Mouse (Mus musculus) gastrocnemius, adult 18-20 months (tissue): ENCODE data around the gene Angptl7. TPM values are rescaled to one million over a fixed set of nuclear protein-coding genes. Genes with fewer than 3 reads are reported as not detected.

Source experiments
- DNase-seq: peaks from one replicate; pipeline ENCODE4 v3.0.0; 2021; ENCODE audit warnings: low spot score
- long read RNA-seq, 2 experiments: library from polyadenylated mRNA; stranded (forward); transcript quantifications; one replicate each; pipeline ENCODE4 v2.0.0; 2021
- total RNA-seq, 2 experiments: library from RNA; stranded (reverse); gene quantifications; 2 replicates each; pipeline ENCODE4 v1.2.3; 2021

The Angptl7 gene
- total RNA-seq, result 10 to 100 TPM in 1 of 2 experiments, 1 to 10 TPM in 1; 9.3 to 24.6 TPM
- long read RNA-seq, experiment 1, transcript Angptl7-201 (5 exons, 2,157 nt), result major isoform, 71 of 108 reads
- long read RNA-seq, experiment 1, partial matches to known transcripts, result 2 of 108 reads
- long read RNA-seq, experiment 1, other reads (novel, unspliced or antisense), result 35 of 108 reads
- long read RNA-seq, experiment 2, transcript Angptl7-201 (5 exons, 2,157 nt), result major isoform, 44 of 60 reads
- long read RNA-seq, experiment 2, partial matches to known transcripts, result 0 of 60 reads
- long read RNA-seq, experiment 2, other reads (novel, unspliced or antisense), result 16 of 60 reads

DNA sequence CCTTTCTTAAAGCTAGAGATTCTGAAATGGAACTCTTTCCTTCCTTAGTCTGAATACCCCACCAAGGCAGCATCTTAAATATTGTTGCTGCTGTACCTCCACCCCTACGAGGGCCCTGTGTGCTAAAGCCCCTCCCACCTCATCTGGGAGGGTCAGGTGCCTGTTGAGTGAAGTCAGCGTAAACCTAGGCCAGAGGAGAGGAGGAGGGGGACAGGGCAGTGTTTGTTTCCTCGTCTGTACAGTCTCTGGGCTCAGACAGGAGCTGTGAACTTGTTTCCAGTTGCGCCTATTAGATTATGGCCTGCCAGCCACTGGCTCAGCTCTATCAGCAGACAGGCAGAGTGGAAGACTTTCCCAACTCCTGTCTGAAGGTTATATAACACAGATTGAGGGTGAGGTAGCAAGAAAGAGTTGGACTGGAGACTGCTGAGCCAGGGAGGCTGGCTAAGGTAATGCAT lies at the start of gene Angptl7:
TSS of gene Angptl7 (minus strand) at position 51 of the 458 bp plus-strand sequence.
- DNase-seq, result peak; percentile 30

DNA sequence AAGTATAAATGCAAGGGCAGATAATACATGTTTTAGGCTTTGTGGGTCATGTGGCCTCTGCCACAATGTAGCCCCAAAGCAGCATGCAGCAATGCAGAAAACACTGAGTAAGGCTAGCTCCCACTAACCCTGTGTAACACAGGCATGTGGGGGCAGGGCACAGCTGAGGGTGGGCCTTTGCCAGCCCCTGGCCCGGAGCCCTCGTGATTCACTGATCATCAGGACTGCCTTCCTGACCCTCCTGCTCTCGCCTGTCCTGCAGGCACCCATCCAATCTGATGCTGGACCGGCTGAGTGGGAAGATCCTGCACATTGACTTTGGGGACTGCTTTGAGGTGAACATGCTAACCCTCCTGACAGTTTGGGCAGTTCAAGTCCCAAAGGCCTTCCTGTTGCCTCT lies 48.8 kb upstream of the Angptl7 start:
- DNase-seq, result no peak

DNA sequence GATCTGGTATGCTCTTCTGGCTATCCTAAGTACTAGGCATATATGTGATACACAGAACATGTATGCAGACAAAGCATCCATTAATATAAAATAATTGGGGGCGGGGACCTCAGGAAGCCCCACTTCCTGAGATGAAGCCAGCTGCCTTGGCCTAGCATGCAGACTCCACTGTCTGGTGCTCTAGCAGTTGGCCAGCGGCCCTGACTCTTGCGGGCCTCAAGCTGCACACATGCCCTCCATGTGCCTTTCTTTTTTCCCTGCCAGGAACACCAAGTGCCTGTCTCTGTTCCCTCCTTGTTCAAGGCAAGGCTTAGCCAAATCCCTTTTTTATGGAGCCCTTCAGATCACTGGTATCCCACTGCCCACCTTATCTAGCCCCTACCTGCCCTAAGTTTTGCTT lies 35.6 kb upstream of the Angptl7 start:
- no peak for DNase-seq

DNA sequence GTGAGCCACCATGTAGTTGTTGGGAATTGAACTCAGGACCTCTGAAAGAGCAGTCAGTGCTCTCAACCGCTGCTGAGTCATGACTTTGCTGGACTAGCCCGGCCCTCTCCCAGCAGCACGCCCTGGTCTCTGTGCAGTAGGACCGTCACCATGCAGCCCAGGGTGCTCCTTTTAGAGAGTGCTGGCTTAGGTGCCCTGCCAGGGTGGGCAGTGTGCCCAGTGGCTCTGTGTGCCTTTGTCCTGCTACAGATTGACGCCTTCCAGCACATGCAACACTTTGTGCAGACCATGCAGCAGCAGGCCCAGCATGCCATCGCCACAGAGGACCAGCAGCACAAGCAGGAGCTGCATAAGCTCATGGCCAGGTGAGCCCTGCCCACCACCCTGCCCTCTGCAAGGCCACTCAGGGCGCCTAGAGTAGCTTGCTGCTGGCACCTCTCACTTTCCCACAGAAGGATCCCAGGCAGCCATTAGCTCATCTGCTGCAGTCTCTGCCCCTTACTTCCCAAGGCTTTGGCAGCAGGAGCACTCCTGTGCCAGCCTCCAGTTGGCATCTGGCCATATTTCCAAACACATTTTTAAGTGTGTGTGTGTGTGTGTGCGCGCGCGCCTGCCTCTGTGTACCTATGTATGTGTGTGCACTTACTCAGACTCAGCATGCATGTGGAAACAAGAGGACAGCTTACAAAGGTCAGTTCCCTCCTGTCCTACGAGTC lies 33.5 kb upstream of the Angptl7 start:
- no peak for DNase-seq

DNA sequence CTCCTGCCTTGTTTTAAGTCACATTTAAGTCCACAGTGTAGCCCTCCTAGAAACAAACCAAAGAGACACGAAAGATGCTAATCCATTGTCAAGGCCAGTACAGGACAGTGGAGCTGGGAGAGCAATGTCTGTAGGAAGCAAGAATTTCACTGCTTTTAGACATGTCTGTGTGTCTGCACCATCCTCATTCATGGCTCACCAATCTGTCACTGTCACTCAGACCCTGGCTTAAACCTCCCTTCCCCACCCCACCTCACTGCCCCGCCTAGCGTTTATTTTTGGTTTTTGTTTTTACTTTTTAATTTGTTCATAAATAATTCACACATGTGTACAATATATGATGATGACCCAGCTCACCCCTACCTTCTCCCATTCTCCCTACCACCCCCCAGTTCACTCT lies 32.3 kb upstream of the Angptl7 start:
- DNase-seq, result no peak

DNA sequence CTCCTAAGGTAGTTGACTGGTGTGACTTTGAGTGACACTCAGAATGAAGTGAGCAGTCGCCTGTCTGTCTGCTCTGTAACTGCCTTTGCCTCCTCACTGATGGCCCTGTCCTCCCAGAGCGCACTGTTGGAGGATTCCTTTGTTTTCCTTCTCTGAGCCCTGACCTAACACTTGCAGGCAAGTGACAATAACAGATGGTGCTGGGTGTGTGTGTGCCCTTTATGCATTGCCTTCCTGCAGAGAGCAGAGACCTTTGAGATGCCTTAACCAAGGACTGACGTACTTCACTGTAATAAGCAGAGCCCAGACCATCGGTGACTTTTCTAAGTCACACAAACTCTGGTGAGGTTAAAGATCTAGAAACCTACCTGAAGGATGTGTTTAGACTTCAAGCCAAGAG lies 31.1 kb upstream of the Angptl7 start:
- DNase-seq, result no peak

DNA sequence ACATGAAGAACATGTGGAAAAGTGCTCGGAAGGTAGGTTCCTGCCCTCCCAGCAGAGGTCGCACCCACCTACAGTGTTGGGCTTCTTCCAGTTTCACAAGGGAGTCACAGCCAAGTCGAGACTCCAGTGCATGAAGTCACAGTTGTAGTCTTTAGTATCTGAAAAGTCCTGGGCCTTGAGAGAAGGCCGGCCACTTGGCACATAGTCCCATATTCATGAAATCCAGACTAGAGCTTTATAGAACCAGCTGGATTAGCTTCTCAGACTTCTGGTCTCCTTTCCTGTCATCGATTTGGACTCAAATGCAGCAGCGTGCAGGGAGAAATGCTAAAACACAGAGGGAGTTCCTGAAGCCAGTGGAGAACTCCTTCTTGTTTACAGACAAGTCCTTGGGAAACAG lies 30.5 kb upstream of the Angptl7 start:
- DNase-seq, result no peak

DNA sequence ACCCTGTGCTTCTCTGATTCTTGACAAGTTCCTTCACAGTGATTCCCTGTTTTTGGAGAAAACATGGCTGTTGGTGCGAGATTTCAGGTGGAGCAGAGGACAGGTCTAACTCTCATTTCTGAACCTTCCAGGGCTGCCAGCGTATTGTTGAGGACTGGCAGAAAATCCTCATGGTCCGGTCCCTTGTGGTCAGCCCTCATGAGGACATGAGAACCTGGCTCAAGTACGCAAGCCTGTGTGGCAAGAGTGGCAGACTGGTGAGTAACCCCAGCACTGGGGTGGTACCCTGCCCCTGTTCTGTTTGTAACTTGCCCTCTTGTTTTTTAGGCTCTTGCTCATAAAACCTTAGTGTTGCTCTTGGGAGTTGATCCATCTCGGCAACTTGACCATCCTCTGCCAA lies 30.1 kb upstream of the Angptl7 start:
- DNase-seq, result no peak

DNA sequence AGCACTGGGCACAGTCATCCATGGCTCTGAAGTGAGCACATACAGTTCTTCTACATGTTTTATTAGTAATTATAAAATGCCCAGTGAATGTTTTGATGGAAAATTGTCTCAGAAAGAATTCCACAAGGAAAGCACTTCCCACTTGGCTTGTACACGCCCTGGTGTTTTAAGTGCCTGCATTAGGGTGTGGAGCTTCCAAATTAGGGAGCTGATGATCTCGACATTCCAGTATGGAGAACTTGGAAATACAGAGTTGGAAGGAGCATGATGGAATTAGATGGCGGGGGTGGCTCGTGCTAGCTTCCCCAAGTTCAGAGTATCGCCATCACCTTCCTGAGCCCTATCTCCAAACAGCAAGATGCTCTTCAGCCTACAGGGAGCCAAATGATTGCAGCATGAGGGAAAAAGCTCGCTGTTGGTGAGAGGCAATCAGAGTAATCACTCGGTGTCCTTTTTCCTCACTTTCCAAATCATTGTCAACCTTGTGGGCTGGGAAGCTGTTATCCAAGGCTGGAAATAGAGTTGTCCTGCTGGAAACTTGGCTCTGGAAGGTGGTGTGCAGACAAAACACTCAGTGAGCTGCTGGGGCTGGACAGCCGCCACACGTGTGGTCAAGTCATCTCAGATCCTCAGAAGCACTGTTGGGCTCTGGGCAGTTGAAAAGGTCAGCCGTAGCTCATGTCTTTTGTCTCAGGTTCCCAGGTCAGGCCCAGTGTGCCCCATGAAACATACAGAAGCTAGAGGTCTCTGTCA lies 27.1 kb upstream of the Angptl7 start:
- DNase-seq, result peak; percentile 37

DNA sequence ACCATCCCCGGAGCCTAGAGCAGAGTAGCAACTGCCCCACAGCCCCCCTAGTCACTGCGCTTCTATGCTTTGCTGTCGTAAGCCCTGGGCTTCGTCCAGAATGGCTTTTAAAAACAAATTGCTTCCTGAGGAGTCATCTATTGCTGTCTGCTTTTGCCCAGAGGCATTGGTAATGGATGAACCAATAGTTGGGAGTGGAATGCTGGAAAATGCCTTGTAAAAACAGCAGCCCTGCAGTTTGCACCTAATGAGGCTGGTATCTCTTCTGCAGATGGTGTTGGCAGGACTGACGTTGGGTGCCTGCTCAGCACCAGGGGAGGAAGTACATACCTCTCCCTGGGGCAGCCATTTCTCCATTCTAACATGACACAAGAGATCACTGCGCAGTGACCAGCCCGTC lies 23.3 kb upstream of the Angptl7 start:
- no peak for DNase-seq

DNA sequence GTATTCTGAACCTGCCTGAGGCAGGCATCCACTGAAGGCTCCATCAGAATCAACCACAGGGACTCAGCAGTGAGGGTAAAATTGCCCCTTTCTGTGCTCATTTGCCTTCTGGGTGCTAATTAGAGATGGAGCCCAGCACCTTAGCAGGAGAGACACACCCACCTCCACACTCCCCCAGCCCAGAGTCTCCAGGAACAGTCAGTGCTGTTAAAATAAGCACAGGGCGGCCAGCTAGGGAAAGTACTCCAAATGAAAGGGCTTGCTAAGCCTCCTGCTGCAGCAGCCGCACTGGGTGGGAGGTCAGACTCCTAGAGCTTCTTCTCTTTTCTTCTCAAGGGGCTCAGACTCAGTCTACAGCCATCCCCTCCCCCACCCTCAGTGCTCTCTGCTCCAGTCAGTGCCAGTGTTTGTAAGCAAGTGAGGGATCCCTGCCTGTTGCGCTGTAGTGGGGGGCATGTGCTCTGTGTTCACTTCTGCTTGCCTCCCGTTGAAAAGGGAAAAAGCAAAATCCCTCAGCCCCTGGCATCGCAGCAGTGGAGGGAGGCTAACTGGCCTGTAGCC lies 18.1 kb upstream of the Angptl7 start:
- DNase-seq, result no peak

DNA sequence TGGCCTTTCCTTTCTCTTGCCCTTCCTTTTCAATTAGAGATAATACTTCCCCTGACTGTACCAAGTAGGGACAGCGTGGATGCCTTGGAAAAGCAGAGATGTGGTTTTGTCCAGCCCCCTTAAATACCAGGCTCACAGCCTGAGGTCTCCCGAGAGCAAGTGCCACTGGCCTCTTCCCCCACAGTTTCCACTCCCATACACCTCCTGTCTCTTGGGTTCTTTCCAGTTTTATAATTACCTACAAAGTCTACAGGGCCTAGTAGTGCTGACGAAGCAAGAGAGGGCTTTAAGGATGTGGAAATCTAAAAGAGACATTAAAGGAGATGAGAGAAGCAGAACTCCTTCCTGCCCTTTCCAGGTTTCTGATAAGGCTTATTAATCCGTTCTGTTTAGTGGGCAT lies 17.5 kb upstream of the Angptl7 start:
- DNase-seq, result no peak

DNA sequence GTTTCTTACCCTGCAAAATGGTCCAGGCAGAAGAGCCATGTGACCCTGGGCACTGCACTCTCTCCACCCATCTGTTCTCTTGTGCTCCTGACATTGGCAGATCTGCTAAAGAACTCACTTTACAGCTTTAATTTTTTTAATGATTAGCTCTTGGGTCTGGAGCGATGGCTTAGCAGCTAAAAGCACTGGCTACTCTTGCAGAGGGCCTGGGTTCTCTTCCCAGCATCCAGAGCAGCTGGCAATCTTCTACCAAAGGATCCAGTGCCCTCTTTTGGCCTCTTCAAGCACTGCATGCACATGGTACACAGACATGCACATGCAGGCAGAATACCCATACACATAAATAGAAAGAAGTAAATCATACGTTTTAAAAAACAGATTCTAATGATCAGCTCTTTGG lies 15.1 kb upstream of the Angptl7 start:
- no peak for DNase-seq

DNA sequence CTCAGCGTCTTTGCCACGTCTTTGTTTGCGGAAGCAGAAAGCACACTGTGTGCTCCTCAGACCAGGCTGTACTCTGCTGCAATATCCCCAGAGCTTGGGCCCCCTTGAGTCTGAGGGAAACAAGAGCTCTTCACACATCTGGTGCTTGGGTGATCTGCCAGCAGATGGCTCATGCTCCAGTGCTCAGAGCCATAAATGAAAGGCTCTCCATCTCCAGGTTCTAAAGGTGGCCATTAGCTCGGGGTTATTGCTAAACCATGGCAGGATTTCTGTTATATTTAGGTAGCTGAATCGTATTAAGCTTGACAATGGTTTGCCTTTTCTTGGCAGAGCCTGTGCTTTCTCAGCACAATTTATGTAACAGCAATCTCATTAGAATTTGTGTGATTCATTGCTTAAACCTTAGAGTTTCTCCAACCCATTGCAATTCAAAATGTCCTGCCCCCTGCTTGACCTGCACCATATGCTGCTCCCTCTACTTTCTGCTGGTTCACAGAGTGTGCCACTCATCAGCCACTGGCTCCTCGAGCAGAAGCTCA lies 12.8 kb upstream of the Angptl7 start:
- peak; percentile 65 for DNase-seq

DNA sequence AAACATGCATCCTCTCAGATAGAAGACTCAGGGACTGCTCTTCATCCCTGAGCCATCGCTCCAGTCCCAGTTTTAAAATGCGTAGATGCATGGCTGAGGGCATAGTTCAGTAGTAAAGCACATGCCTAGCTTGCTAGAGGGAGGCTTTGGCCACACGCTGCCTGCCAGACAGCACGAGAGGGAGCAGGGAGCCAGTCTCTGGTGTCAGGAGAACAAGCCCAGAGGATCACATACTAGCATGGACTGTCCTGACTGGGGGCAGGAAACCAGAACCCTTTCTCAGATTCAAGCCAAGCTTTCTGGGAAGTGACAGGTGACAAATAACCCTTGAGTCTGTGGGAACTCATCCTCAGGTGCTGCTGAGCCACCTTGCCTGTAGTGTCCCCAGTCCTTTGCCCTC lies 11.1 kb upstream of the Angptl7 start:
- DNase-seq, result peak; percentile 51

DNA sequence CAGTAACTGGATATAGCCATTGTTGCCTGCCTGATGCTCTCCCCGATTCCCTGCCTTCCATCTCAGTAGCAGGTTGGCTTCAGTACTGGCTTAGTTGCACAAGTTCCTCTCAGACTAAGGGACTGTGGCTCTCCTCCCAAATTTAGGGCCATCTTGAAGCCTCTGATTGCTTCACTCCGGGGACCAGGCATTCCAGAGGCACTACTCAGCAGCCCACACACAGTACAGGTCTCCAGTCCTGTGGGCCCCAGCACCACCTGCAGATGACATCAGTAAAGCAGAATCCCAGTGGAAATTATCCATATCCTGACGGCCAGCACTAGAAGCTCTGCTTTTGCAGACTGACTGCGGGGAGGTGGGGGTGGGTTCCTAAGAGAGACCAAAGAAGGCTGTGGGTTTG lies 10.4 kb upstream of the Angptl7 start:
- DNase-seq, result peak; percentile 76

DNA sequence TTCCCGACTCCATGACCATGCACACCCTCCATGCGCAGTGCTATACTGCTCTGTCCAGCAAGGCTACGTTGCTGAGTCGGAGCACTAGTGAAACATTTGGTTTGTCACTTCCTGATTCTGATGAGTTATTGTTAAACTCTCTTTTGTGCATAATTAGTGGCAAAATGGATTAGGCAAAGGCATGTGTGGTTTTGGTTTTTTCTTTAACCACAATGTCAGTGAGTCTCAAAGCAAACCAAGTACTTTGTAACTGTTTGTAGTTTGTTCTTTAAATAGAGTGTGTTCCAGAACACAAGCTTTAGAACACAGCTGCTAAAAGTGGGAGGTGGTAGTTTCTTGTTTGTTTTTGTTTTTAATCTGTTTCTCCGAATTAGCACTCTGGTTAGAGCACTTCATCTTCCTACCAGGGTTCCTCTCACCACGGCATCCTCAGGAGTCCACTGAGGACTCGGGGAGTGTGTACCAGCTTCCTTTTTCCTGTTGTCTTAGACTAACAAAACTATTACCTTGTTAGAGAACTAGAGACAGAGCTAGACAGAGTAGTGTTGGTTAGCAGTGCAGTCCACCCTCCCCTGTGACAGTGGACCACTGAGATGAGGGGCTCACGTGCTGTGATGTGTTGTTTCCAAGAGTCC lies 9.3 kb upstream of the Angptl7 start:
- no peak for DNase-seq

DNA sequence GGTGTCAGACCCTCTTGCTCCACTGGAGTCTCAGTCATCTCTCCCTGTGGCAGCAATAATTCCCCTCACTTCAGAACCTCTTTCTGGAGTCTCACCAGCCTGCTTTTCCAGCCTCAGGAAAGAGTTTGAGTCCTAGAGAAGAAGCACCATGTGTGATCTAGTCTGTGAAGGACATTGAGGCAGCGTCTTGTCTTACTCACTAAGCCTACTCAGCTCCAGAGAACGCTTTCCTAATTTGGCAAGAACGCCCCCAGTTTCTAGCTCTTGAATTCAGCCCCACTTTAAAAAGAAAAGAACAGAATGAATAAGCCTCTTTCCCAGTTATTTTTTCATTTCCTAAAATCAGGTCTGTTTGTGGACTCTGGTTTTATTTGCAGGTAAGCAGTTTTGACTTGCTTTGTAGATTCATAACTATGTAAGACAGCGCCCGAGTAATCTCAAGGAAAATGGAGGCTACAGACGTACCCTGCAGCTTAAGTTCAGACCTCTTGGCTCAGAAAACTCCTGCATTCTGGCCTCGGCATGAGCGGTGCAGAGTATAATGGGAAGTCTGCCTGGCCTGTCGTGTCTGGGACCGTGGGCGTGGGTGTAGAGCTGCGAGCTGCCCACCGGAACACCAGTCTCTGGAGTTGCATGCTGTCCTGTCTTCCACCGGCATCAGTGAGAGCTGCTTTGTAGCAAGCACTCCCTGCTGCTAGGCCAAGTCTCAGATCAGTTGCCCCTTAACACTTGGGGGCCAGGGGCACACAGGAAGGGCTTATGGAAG lies 8.0 kb upstream of the Angptl7 start:
- no peak for DNase-seq

DNA sequence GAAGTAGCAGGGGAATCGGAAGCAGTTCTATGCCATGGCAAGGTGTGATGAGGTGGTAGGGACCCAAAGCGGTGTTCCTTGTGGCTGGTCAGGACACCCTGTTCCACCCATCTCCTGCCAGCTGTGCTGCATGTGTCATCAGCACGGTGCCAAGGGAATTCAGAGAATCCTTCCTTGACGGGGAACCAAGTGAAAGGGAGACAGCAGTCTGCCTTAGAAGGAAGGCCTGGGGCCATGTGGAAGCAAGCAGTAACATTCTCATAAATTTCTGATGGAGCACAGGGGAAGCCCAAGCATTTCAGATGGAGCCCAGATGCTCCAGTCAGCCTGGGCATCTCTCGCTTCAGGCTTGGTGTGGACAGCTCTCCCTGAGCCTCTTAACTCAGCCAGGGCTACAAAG lies 7.3 kb upstream of the Angptl7 start:
- peak; percentile 81 for DNase-seq

DNA sequence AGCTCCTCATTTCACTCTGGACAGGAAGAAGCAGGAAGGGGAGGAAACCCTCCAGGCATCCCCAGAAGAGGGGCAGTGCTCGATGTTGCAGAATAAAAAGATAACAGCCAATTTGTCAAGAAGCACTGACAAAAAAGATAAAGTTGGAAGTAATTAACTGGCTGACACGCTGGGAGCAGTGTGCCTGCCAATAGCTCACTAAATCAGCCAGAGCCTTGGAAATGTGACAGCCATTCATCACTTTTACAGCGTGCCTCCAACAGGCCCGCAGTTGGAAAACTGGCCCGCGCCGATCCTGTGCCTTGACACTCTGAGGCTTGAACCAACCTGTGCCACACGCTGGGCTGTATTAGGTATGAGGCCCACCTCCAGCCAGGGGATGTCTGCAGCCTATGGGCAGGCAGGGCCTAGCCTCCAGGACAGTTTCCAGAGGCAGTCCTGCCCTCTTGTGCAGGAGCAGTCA lies 4.3 kb upstream of the Angptl7 start:
- peak; percentile 84 for DNase-seq
